Mouse (Mus musculus): ENCODE measurements around the gene Krtap1-3.

Krtap1-3 gene

GRCm38 (mm10) chr11:99557976-99558745, 33.0 kb downstream of the Krtap1-3 start:
- DNase-seq, result peak; percentile 6

- no peak for DNase-seq
Observed at GRCm38 (mm10) chr11:99556753-99557152, 34.4 kb downstream of the Krtap1-3 start, which contains the start of gene Krtap3-2. Krtap3-2 (minus strand) TSS chr11:99556853.

DNA sequence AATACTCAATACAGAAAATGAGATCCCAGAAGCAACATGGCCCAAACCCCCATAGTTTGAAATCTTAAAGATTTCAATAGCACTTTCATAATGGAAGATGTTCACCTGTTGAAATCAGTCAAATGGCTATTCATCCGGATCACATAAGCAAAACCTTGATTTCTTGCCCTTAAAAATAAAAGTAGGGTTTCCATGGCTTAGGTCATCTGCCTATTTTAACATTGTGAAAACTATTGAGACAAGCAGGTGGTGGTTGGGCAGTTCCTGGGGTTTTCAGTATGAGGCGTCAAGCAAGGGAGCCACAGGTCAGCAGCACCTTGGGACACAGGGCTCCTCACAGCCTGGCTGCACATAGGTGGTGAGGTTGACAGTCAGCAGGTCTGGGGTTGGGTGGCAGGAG, 34.9 kb downstream of the Krtap1-3 start:
- DNase-seq, result no peak

GRCm38 (mm10) chr11:99550765-99551164, 40.4 kb downstream of the Krtap1-3 start, which contains the start of gene Krtap3-3:
Krtap3-3 (minus strand) TSS chr11:99550865.
- DNase-seq, result no peak

GRCm38 (mm10) chr11:99547892-99548291, 43.2 kb downstream of the Krtap1-3 start:
- DNase-seq, result no peak

Data from kidney, adult 9 months (tissue).